Comparison of ENCODE assay signal across 11 mouse cellular contexts in genomic region chr19:31383881-31384280, GRCm38 (mm10).
A peak's percentile ranks its signal among the peaks of the same experiment; 100 is the strongest.
DNase-seq lines count a peak whose midpoint lies in the region; ATAC-seq and TF ChIP-seq lines count a peak whose summit lies in the region.
"Had no signal": no experiment of that assay in that cellular context is flagged by ENCODE, and none has a peak within 500 bp of the region (broad histone marks: within the 10 kb centered on the region; RNA-seq: fewer than 3 reads in every experiment).

No protein-coding gene starts in this region.

- no peaks in the 10 kb centered on the region for H3K9me3 ChIP-seq in hindbrain, embryonic 16.5 days (ENCODE audit: control insufficient read depth, low read length)
- H3K9me3 ChIP-seq in intestine, embryonic 16.5 days (ENCODE audit: control insufficient read depth, low read length) = no peaks in the 10 kb centered on the region
- no peaks in the 10 kb centered on the region for H3K9me3 ChIP-seq in stomach, postnatal 0 days (ENCODE audit: control insufficient read depth, low read length)

- H3K36me3 ChIP-seq in hindbrain, embryonic 16.5 days (ENCODE audit: control insufficient read depth, insufficient read depth, low read length) = no peaks in the 10 kb centered on the region
- no peaks in the 10 kb centered on the region for H3K36me3 ChIP-seq in intestine, embryonic 16.5 days (ENCODE audit: control insufficient read depth, insufficient read depth, low read length)
- H3K36me3 ChIP-seq in stomach, postnatal 0 days (ENCODE audit: control insufficient read depth, insufficient read depth, low read length) = no peaks in the 10 kb centered on the region

- 0 out of 2 replicates have a peak overlapping the region, but pooled peaks have one; percentile 25 for H3K4me2 ChIP-seq in hindbrain, embryonic 16.5 days (ENCODE audit: low read length)
- H3K4me2 ChIP-seq in intestine, embryonic 16.5 days (ENCODE audit: low read depth, low read length) = no peak overlapping the region
- no peak overlapping the region for H3K4me2 ChIP-seq in stomach, postnatal 0 days (replicated peaks; ENCODE audit: low read depth)

- peaks cover 4% of the 10 kb centered on the region for H3K4me1 ChIP-seq in hindbrain, embryonic 16.5 days (ENCODE audit: control insufficient read depth, insufficient read depth, low read depth, low read length)
- H3K4me1 ChIP-seq in intestine, embryonic 16.5 days (ENCODE audit: control insufficient read depth, insufficient read depth, low read length) = no peaks in the 10 kb centered on the region
- no peaks in the 10 kb centered on the region for H3K4me1 ChIP-seq in stomach, postnatal 0 days (replicated peaks; ENCODE audit: control insufficient read depth, insufficient read depth)

- WGBS in hindbrain, embryonic 16.5 days = 34% methylated on average over 5 of the region's 5 CpGs
- WGBS in intestine, embryonic 16.5 days = 53% methylated on average over 5 of the region's 5 CpGs
- 44% methylated on average over 5 of the region's 5 CpGs for WGBS in stomach, postnatal 0 days

- H3K27ac ChIP-seq in hindbrain, embryonic 16.5 days (ENCODE audit: low read depth, low read length) = no peak overlapping the region
- H3K27ac ChIP-seq in intestine, embryonic 16.5 days (ENCODE audit: low read length) = no peak overlapping the region
- H3K27ac ChIP-seq in stomach, postnatal 0 days (replicated peaks) = no peak overlapping the region

- DNase-seq in heart, adult 18-20 months = peak; percentile 7 to 27
- DNase-seq in heart, adult 9 months (ENCODE audit: low spot score in 2 of 2) = no peak
- peak; percentile 76 for DNase-seq in brain, adult 2 months (ENCODE audit: low read depth, low spot score)
- peak; percentile 6 for DNase-seq in lung, postnatal 25 days (ENCODE audit: low spot score)
- DNase-seq in kidney, postnatal 10 days = no peak
- no peak for DNase-seq in stomach, postnatal 0 days (ENCODE audit: low spot score)
- DNase-seq: cerebellum, adult 11 months; kidney, postnatal 36 days had no signal

- peak; percentile 97 for ATAC-seq in hindbrain, embryonic 16.5 days
- no peak for ATAC-seq in intestine, embryonic 16.5 days
- no peak for ATAC-seq in stomach, postnatal 0 days (ENCODE audit: low FRiP score, low TSS enrichment)

- H3K4me3 ChIP-seq in hindbrain, embryonic 16.5 days (ENCODE audit: low read length) = no peak overlapping the region
- H3K4me3 ChIP-seq in intestine, embryonic 16.5 days (ENCODE audit: low read length) = no peak overlapping the region
- H3K4me3 ChIP-seq in stomach, postnatal 0 days (ENCODE audit: low read depth, low read length) = no peak overlapping the region

- H3K9ac ChIP-seq in hindbrain, embryonic 16.5 days (ENCODE audit: low read depth, low read length) = no peak overlapping the region
- no peak overlapping the region for H3K9ac ChIP-seq in intestine, embryonic 16.5 days (ENCODE audit: low read depth, low read length)
- H3K9ac ChIP-seq in stomach, postnatal 0 days (ENCODE audit: low read length) = no peak overlapping the region

- TF ChIP-seq CTCF in stomach, postnatal 0 days (IDR thresholded peaks at IDR 0.05; ENCODE audit: low read depth) = no peak

- no peak for TF ChIP-seq EP300 in stomach, postnatal 0 days (optimal IDR thresholded peaks at IDR 0.05)

- no peaks in the 10 kb centered on the region for H3K27me3 ChIP-seq in hindbrain, embryonic 16.5 days (replicated peaks; ENCODE audit: control insufficient read depth, insufficient read depth, low read length)
- H3K27me3 ChIP-seq in intestine, embryonic 16.5 days (replicated peaks; ENCODE audit: control insufficient read depth, insufficient read depth, low read length) = no peaks in the 10 kb centered on the region
- no peaks in the 10 kb centered on the region for H3K27me3 ChIP-seq in stomach, postnatal 0 days (ENCODE audit: control insufficient read depth, insufficient read depth, low read length)
- H3K27me3 ChIP-seq: CH12.LX had no signal

Comparison
In these comparisons a context has a peak if more than half of its experiments do, and no peak if none do; other contexts are left out.
1. DNase-seq: peak in heart, adult 18-20 months (2 of 2), brain, adult 2 months (single experiment) and lung, postnatal 25 days (single experiment); none in heart, adult 9 months (0 of 2), kidney, postnatal 10 days (single experiment) and stomach, postnatal 0 days (single experiment).